Mouse (Mus musculus) forebrain, postnatal 0 days (tissue): ENCODE data around the gene Tesk2. TPM values are rescaled to one million over a fixed set of nuclear protein-coding genes. Genes with fewer than 3 reads are reported as not detected.

ENCODE experiments used
- ATAC-seq: fragments of 200-750 bp; cut with Nextera tagmentation; 2 replicates; pipeline ENCODE4 v1.8.0; 2017; ENCODE audit warnings: mild to moderate bottlenecking, moderate library complexity
- DNase-seq: peaks from one replicate; pipeline ENCODE4 v3.0.0-alpha.2; 2015
- H3K27ac ChIP-seq: fragments of 300-500 bp; sonication (generic); 2 replicates; pipeline ENCODE4 v1.5.1; 2014; ENCODE audit warnings: low read depth, mild to moderate bottlenecking, antibody characterized with exemption, low read length, moderate library complexity, mixed read lengths
- H3K27me3 ChIP-seq: fragments of 300-500 bp; sonication (generic); 2 replicates; pipeline ENCODE4 v1.6.1; 2014; ENCODE audit warnings: mild to moderate bottlenecking, low read length, mixed read lengths; ENCODE audit not compliant: insufficient read depth
- H3K36me3 ChIP-seq: fragments of 300-500 bp; sonication (generic); 2 replicates; pipeline ENCODE4 v1.6.1; 2014; ENCODE audit warnings: mild to moderate bottlenecking, moderate library complexity; ENCODE audit not compliant: insufficient read depth
- H3K4me1 ChIP-seq: fragments of 300-500 bp; sonication (generic); 2 replicates; pipeline ENCODE4 v1.6.1; 2014; ENCODE audit warnings: antibody characterized with exemption; ENCODE audit not compliant: insufficient read depth
- H3K4me2 ChIP-seq: fragments of 300-500 bp; sonication (generic); 2 replicates; pipeline ENCODE4 v1.6.1; 2014; ENCODE audit warnings: low read depth, mild to moderate bottlenecking, moderate library complexity
- H3K4me3 ChIP-seq: fragments of 300-500 bp; sonication (generic); 2 replicates; pipeline ENCODE4 v1.5.1; 2014; ENCODE audit warnings: low read depth, low read length, mixed read lengths
- H3K9ac ChIP-seq: fragments of 300-500 bp; sonication (generic); 2 replicates; pipeline ENCODE4 v1.6.1; 2014; ENCODE audit warnings: mild to moderate bottlenecking
- H3K9me3 ChIP-seq: fragments of 300-500 bp; sonication (generic); 2 replicates; pipeline ENCODE4 v1.6.1; 2016; ENCODE audit warnings: low read length
- CTCF ChIP-seq: sonication (generic); IDR thresholded peaks from 2 replicates; pipeline ENCODE4 v1.5.1; 2016; ENCODE audit warnings: antibody characterized with exemption, control low read depth, low read depth
- WGBS: fragments of 180-500 bp; shearing (Covaris S2); extraction: QIAGEN DNeasy Blood & Tissue Kit; methylation state at CpG from one replicate; pipeline ENCODE4 v1.1.7; 2014; 5-methylcytosine and 5-hydroxymethylcytosine counted together
- polyA plus RNA-seq: library from polyadenylated mRNA; unstranded; fragments of >200 nt; fragmentation: Nextera tagmentation; extraction: Ambion mirVana; gene quantifications from 2 replicates; pipeline ENCODE4 v1.2.1, GENCODE M21; 2015
- total RNA-seq: library from RNA; depleted of rRNA; stranded (reverse); fragments of >200 nt; gene quantifications from 2 replicates; pipeline ENCODE4 v1.2.3, GENCODE M21; 2014

Gene Tesk2
- total and polyA plus RNA-seq, 2 experiments from 2014 or later, result 1.9 to 2.9 TPM

DNA sequence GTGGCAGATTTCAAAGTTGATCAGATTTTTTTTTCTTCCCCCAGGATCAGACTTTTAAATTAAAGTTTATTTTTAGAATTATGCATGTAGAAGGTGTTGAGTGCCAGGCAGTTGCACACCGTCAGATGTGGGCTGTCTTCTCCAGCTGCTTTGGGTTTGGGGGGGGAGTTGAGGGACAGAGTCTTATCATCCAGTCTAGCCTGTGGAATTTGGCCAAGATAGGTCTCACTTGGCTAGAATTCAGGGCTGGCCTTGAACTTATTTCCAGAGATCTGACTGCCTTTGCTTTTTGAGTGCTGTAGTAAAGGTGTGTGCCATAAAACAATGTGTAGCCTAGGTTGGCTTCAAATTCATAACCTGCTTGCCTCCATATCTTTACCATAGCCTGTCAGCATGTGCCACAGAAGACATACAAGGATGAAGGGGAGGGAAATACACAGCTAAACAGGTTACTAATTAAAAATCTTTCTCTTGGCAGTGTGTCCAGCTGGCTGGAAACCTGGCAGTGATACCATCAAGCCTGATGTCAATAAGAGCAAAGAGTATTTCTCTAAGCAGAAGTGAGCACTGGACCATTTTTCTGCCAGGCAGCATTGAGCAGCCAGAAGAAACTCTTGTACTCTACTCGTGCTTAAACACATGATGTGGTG, 21.9 kb upstream of the Tesk2 start:
- Histone ChIP-seq H3K4me3 (no peak overlapping the region), H3K27ac (no peak overlapping the region), H3K9ac (no peak overlapping the region), H3K4me2 (no peak overlapping the region), H3K36me3 (peaks cover 36% of the 10 kb centered on the region), H3K9me3 (no peaks in the 10 kb centered on the region), H3K4me1 (no peaks in the 10 kb centered on the region), H3K27me3 (no peaks in the 10 kb centered on the region)
- WGBS, result 58% methylated on average over 2 of the region's 2 CpGs
- no peak for TF ChIP-seq CTCF
- ATAC-seq (no peak), DNase-seq (no peak)

DNA sequence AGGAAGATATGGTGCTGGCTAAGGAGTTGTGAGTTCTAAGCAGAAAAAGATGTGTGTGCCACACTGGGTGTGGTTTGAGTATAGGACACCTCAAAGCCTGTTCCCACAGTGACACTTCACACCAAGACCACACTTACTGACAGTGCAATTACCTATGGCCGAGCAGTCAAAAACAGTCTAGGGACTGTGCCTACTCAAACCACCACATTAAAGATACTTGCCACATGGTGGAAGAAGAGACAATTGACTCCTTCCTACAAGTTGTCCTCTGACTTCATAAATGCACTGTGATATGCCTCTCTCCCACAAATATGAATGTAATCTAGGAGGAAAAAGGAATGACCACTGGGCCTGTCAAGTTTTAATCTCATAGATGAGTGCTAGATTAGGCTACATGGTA, 19.8 kb upstream of the Tesk2 start:
- Histone ChIP-seq H3K27me3 (no peaks in the 10 kb centered on the region), H3K4me3 (no peak overlapping the region), H3K4me2 (no peak overlapping the region), H3K9ac (no peak overlapping the region), H3K9me3 (no peaks in the 10 kb centered on the region), H3K36me3 (peaks cover 22% of the 10 kb centered on the region), H3K4me1 (no peaks in the 10 kb centered on the region), H3K27ac (no peak overlapping the region)
- ATAC-seq, result no peak
- 89% methylated on average over 1 of the region's 1 CpGs for WGBS
- no peak for TF ChIP-seq CTCF
- DNase-seq, result no peak

DNA sequence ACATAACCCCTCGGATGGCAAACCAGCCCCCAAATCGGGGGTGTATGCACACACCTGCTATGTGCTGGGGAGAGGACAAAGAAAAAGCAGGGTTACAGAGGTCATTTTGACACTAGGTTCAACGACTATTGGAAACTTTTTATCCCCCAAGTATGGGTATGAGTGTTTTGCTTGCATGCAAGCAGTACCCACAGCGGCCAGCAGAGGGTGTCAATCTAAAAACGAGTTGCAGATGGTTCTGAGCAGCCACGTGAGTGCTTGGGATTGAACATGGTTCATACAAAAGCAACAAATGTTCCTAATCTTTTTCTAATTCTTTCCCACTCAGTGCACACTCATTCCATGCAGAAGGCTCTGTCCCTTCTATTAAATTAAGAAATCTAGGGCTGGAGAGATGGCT, 16.9 kb upstream of the Tesk2 start:
- Histone ChIP-seq H3K27ac (no peak overlapping the region), H3K36me3 (peaks cover 9% of the 10 kb centered on the region), H3K9ac (no peak overlapping the region), H3K4me1 (no peaks in the 10 kb centered on the region), H3K4me3 (no peak overlapping the region), H3K9me3 (no peaks in the 10 kb centered on the region), H3K27me3 (no peaks in the 10 kb centered on the region), H3K4me2 (no peak overlapping the region)
- no peak for ATAC-seq
- WGBS, result 33% methylated on average over 6 of the region's 6 CpGs
- peak; percentile 74 for TF ChIP-seq CTCF
- DNase-seq, result peak; percentile 70

DNA sequence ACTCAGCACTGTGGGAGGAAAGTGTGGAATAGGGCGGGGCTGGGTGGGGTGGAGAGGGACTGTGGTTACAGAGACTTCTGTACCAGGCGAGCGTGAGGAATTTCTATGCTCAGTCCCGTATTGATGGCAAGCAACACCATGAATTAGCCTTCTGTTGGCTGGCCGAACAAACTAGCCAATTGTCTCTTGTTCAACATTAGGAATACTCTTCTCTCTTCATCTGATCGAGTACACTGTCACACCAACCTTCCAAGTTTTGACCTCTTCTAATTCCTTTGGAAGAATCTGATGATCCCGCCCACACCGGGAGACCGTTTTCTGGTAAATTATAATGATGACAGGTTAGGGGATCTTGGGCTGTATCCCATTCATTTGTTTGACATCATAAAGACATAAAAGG, 13.1 kb upstream of the Tesk2 start:
- no peaks in the 10 kb centered on the region for H3K9me3 ChIP-seq
- no peaks in the 10 kb centered on the region for H3K4me1 ChIP-seq
- H3K36me3 ChIP-seq, result peaks cover 4% of the 10 kb centered on the region
- H3K4me2 ChIP-seq, result peak overlapping the region; percentile 56
- 16% methylated on average over 9 of the region's 9 CpGs for WGBS
- H3K27ac ChIP-seq, result peak overlapping the region; percentile 65; the same call in 1 of the 2 replicates
- ATAC-seq (no peak), DNase-seq (no peak)
- peak overlapping the region; percentile 59 for H3K4me3 ChIP-seq
- no peak for TF ChIP-seq CTCF
- H3K27me3 ChIP-seq, result no peaks in the 10 kb centered on the region
- peak overlapping the region; percentile 59 for H3K9ac ChIP-seq

DNA sequence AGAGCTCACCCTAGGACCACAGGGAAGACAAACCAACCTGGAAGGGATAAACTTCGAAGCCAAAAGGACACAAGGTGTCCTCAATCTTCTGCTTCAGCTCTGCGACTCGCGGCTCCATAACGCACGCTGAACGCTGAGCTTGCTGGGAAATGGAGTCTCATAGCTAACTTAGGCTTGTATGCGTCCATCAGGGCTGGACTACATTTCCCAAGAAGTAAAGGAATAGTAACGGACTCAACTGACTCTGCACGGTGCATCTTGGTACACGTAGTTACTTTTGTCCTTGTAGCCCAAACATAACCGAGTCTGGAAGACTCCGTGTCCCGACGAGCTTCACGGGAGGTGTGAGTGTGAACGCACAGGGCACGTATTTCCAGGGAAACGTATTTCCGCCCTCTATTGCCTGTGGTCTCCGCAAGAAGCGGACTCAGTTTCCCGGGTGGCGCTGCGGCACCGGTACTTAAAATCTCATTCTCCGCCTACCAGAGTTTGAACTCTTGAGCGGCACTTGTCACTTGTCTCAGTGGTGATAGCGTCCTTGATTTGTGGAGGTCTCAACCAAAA, 12.5 kb upstream of the Tesk2 start, which contains the start of the genes Mmachc and Ccdc163:
Gene Mmachc, minus strand, starts transcription at position 206 of the 564 bp plus-strand sequence.
Gene Ccdc163, plus strand, starts transcription at position 309 of the 564 bp plus-strand sequence.
- under 1% methylated on average over 29 of the region's 29 CpGs for WGBS
- peak; percentile 97 for DNase-seq
- peak; percentile 58 for TF ChIP-seq CTCF
- no peaks in the 10 kb centered on the region for H3K9me3 ChIP-seq
- peak within 1 kb of the TSS; percentile 59 for H3K4me3 ChIP-seq
- peak; percentile 99 for ATAC-seq
- H3K9ac ChIP-seq, result peak within 1 kb of the TSS; percentile 59
- H3K4me2 ChIP-seq, result peak within 1 kb of the TSS; percentile 65
- H3K4me1 ChIP-seq, result no peaks in the 10 kb centered on the region
- peaks cover 4% of the 10 kb centered on the region for H3K36me3 ChIP-seq
- peak within 1 kb of the TSS; percentile 65; the same call in 1 of the 2 replicates for H3K27ac ChIP-seq
- H3K27me3 ChIP-seq, result no peaks in the 10 kb centered on the region

DNA sequence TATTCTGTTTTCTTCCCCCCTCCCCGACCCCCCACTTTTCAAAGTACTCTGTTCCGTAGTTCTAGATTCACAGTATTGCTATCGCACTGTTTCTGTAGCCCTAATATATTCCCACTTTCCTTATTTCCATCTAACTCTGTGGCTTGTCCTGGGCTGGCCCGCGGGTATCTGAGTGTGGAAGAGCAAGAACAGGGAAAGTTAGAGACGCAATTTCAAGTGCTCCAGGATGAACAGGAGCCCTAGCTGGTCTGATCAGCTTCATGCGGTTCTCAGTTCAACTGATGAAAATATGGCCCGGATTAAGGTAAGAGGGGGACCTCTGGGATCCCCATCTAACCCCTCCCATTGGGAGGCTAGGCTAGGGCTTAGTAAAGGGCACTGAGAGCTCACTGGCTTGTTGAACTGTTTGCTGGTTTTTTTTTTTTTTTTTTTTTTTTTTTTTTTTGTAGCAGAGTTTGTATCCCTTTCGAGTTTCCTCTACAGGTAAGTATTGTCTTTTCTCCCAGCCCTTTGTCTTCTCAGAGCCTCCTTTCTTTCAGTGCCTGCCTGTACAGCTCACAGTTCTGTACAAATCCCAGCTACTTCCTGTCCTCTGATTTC, 11.9 kb upstream of the Tesk2 start:
- peak overlapping the region; percentile 65 for H3K4me2 ChIP-seq
- H3K4me1 ChIP-seq, result no peaks in the 10 kb centered on the region
- H3K36me3 ChIP-seq, result no peaks in the 10 kb centered on the region
- peak overlapping the region; percentile 28; the same call in 1 of the 2 replicates for H3K9ac ChIP-seq
- H3K9me3 ChIP-seq, result no peaks in the 10 kb centered on the region
- H3K27me3 ChIP-seq, result no peaks in the 10 kb centered on the region
- TF ChIP-seq CTCF, result no peak
- no peak overlapping the region for H3K27ac ChIP-seq
- H3K4me3 ChIP-seq, result peak overlapping the region; percentile 44
- DNase-seq, result no peak
- no peak for ATAC-seq
- WGBS, result 8% methylated on average over 9 of the region's 9 CpGs

DNA sequence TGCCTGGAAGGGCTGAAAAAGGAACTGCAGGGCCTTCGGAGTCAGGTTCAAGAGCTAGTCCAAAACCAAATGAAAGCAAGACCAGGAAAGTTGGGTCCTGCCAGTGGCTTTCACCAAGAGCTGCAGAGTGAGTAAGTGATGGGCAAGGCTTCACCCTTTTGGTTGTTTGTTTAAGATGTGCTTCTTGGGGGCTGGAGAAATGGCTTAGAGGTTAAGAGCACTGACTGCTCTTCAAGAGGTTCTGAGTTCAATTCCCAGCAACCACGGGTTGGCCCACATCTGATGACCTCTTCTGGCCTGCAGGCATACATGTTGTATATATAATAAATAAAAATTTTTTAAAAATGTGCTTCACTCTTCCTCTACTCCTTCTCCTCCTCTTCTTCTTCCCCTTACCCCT, 10.6 kb upstream of the Tesk2 start:
- Histone ChIP-seq H3K9me3 (no peaks in the 10 kb centered on the region), H3K36me3 (no peaks in the 10 kb centered on the region), H3K9ac (no peak overlapping the region), H3K4me2 (no peak overlapping the region), H3K4me3 (no peak overlapping the region), H3K27ac (no peak overlapping the region), H3K4me1 (no peaks in the 10 kb centered on the region), H3K27me3 (no peaks in the 10 kb centered on the region)
- TF ChIP-seq CTCF, result no peak
- ATAC-seq, result no peak
- WGBS, result 95% methylated on average over 2 of the region's 2 CpGs
- DNase-seq, result no peak
